Mouse (Mus musculus) stomach, postnatal 0 days (tissue): ENCODE measurements around the gene Gm19345.

Experiments used
- CTCF ChIP-seq: IDR thresholded peaks from 2 replicates; pipeline ENCODE4 v1.5.1; 2016; ENCODE audit warnings: antibody characterized with exemption, low read depth, mild to moderate bottlenecking, moderate library complexity
- EP300 ChIP-seq: optimal IDR thresholded peaks from 2 replicates; pipeline ENCODE3; 2016; ENCODE audit warnings: antibody characterized with exemption

DNA sequence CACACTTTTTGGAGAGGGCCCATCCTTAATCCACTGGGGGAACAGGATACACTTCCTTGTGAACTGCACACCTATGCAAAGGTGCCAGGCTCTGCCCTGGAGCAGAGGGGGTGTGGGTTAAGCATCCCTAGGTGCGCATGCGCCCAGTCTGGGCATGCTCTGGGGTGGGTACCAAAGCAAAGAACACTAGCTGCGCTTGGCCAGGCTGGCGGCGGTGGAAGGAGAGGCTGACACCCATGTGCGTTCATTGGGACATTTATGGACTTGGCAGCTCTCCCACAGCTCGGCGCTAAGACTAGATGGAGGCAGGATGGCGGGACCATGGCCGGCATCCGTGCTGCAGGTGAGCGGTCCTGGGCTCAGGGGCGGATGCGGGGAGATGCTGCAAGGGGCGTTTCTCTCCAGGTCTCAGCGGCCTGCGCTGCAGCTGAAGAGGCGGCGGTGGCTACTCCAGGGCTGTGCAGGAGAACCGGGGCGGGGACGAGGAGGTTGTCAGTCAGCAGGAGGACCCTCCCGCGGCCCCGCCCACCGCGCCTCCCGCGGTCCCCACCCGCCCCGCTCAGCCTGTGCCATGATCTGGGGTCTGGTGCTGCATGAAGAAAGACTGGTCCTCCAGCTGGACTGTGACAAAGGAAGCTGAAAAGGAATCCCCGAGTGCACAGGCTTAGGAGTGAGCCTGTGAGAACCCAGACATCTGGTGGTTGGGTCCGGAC, at the start of gene Gm19345:
- TF ChIP-seq CTCF, result no peak
- no peak for TF ChIP-seq EP300
